Mouse (Mus musculus): ENCODE results near the gene Rere. TPM values are rescaled to one million over a fixed set of nuclear protein-coding genes. Genes with fewer than 3 reads are reported as not detected.
A peak's percentile ranks its signal among the peaks of the same experiment; 100 is the strongest.

The Rere gene
- polyA plus RNA-seq, 1 experiment: 58.8 TPM

- no peak for TF ChIP-seq CTCF (conservative IDR thresholded peaks at IDR 0.05; ENCODE audit: insufficient read depth, insufficient read length, low read depth, low read length)
- no peak for TF ChIP-seq POLR2A (IDR thresholded peaks at IDR 0.05; ENCODE audit: low read depth, low read length)
- Histone ChIP-seq H3K27me3 (replicated peaks; ENCODE audit: control insufficient read depth, insufficient read depth, low read length) (no peaks in the 10 kb centered on the region), H3K4me3 (ENCODE audit: insufficient read depth, low read depth, low read length) (no peak overlapping the region), H3K4me1 (ENCODE audit: control insufficient read depth, insufficient read depth, low read length) (peaks cover 12% of the 10 kb centered on the region), H3K36me3 (ENCODE audit: control insufficient read depth, insufficient read depth, low read length) (no peaks in the 10 kb centered on the region), H3K27ac (ENCODE audit: insufficient read depth, low read depth, low read length) (no peak overlapping the region)
- 45% methylated on average over 1 of the region's 1 CpGs for WGBS
- DNase-seq: no peak
These were observed 276.5 kb downstream of the Rere start for GRCm38 (mm10) chr4:150557976-150558375.

GRCm38 (mm10) chr4:150559514-150559913 lies 278.1 kb downstream of the Rere start:
- H3K4me1 ChIP-seq (ENCODE audit: control insufficient read depth, insufficient read depth, low read length): peaks cover 20% of the 10 kb centered on the region
- no peak for DNase-seq
- H3K27me3 ChIP-seq (replicated peaks; ENCODE audit: control insufficient read depth, insufficient read depth, low read length): no peaks in the 10 kb centered on the region
- no peak overlapping the region for H3K27ac ChIP-seq (ENCODE audit: insufficient read depth, low read depth, low read length)
- no peak for TF ChIP-seq CTCF (conservative IDR thresholded peaks at IDR 0.05; ENCODE audit: insufficient read depth, insufficient read length, low read depth, low read length)
- no peak for TF ChIP-seq POLR2A (IDR thresholded peaks at IDR 0.05; ENCODE audit: low read depth, low read length)
- no peak overlapping the region for H3K4me3 ChIP-seq (ENCODE audit: insufficient read depth, low read depth, low read length)
- H3K36me3 ChIP-seq (ENCODE audit: control insufficient read depth, insufficient read depth, low read length): no peaks in the 10 kb centered on the region
- WGBS: 58% methylated on average over 3 of the region's 3 CpGs

- Histone ChIP-seq H3K27ac (ENCODE audit: insufficient read depth, low read depth, low read length) (peak overlapping the region; percentile 90), H3K4me1 (ENCODE audit: control insufficient read depth, insufficient read depth, low read length) (peaks cover 39% of the 10 kb centered on the region), H3K36me3 (ENCODE audit: control insufficient read depth, insufficient read depth, low read length) (no peaks in the 10 kb centered on the region), H3K4me3 (ENCODE audit: insufficient read depth, low read depth, low read length) (no peak overlapping the region), H3K27me3 (replicated peaks; ENCODE audit: control insufficient read depth, insufficient read depth, low read length) (no peaks in the 10 kb centered on the region)
- WGBS: 38% methylated on average over 5 of the region's 5 CpGs
- TF ChIP-seq POLR2A (IDR thresholded peaks at IDR 0.05; ENCODE audit: low read depth, low read length): no peak
- no peak for TF ChIP-seq CTCF (conservative IDR thresholded peaks at IDR 0.05; ENCODE audit: insufficient read depth, insufficient read length, low read depth, low read length)
- peak; percentile 75 for DNase-seq
These were observed 281.8 kb downstream of the Rere start for GRCm38 (mm10) chr4:150563281-150563680.

- Histone ChIP-seq H3K27ac (ENCODE audit: insufficient read depth, low read depth, low read length) (peak overlapping the region; percentile 31), H3K4me3 (ENCODE audit: insufficient read depth, low read depth, low read length) (no peak overlapping the region), H3K36me3 (ENCODE audit: control insufficient read depth, insufficient read depth, low read length) (no peaks in the 10 kb centered on the region), H3K27me3 (replicated peaks; ENCODE audit: control insufficient read depth, insufficient read depth, low read length) (no peaks in the 10 kb centered on the region), H3K4me1 (ENCODE audit: control insufficient read depth, insufficient read depth, low read length) (peaks cover 47% of the 10 kb centered on the region)
- peak; percentile 46 for DNase-seq
- TF ChIP-seq POLR2A (IDR thresholded peaks at IDR 0.05; ENCODE audit: low read depth, low read length) (no peak), CTCF (conservative IDR thresholded peaks at IDR 0.05; ENCODE audit: insufficient read depth, insufficient read length, low read depth, low read length) (no peak)
- 61% methylated on average over 6 of the region's 6 CpGs for WGBS
These were observed 284.7 kb downstream of the Rere start for GRCm38 (mm10) chr4:150566193-150566592.

- WGBS: 12% methylated on average over 9 of the region's 9 CpGs
- H3K27ac ChIP-seq (ENCODE audit: insufficient read depth, low read depth, low read length): peak overlapping the region; percentile 91
- H3K4me3 ChIP-seq (ENCODE audit: insufficient read depth, low read depth, low read length): peak overlapping the region; percentile 79
- TF ChIP-seq CTCF (conservative IDR thresholded peaks at IDR 0.05; ENCODE audit: insufficient read depth, insufficient read length, low read depth, low read length): no peak
- no peak for TF ChIP-seq POLR2A (IDR thresholded peaks at IDR 0.05; ENCODE audit: low read depth, low read length)
- no peaks in the 10 kb centered on the region for H3K36me3 ChIP-seq (ENCODE audit: control insufficient read depth, insufficient read depth, low read length)
- no peaks in the 10 kb centered on the region for H3K27me3 ChIP-seq (replicated peaks; ENCODE audit: control insufficient read depth, insufficient read depth, low read length)
- H3K4me1 ChIP-seq (ENCODE audit: control insufficient read depth, insufficient read depth, low read length): peaks cover 45% of the 10 kb centered on the region
- DNase-seq: peak; percentile 83
These were observed 287.1 kb downstream of the Rere start for GRCm38 (mm10) chr4:150568318-150569134.

GRCm38 (mm10) chr4:150569135-150569833 lies 287.8 kb downstream of the Rere start:
- under 1% methylated on average over 72 of the region's 73 CpGs for WGBS
- H3K27me3 ChIP-seq (replicated peaks; ENCODE audit: control insufficient read depth, insufficient read depth, low read length): no peaks in the 10 kb centered on the region
- H3K4me3 ChIP-seq (ENCODE audit: insufficient read depth, low read depth, low read length): peak overlapping the region; percentile 79
- peak; percentile 80 for DNase-seq
- TF ChIP-seq POLR2A (IDR thresholded peaks at IDR 0.05; ENCODE audit: low read depth, low read length) (no peak), CTCF (conservative IDR thresholded peaks at IDR 0.05; ENCODE audit: insufficient read depth, insufficient read length, low read depth, low read length) (no peak)
- H3K36me3 ChIP-seq (ENCODE audit: control insufficient read depth, insufficient read depth, low read length): no peaks in the 10 kb centered on the region
- peaks cover 38% of the 10 kb centered on the region for H3K4me1 ChIP-seq (ENCODE audit: control insufficient read depth, insufficient read depth, low read length)
- H3K27ac ChIP-seq (ENCODE audit: insufficient read depth, low read depth, low read length): peak overlapping the region; percentile 91
